Mouse (Mus musculus) forebrain, embryonic 16.5 days (tissue): ENCODE measurements around the gene Itk. TPM values are rescaled to one million over a fixed set of nuclear protein-coding genes. Genes with fewer than 3 reads are reported as not detected.

Source experiments
- ATAC-seq: fragments of 200-750 bp; cut with Nextera tagmentation; 2 replicates; pipeline ENCODE4 v1.8.0; 2017; ENCODE audit warnings: mild to moderate bottlenecking, moderate library complexity
- H3K27ac ChIP-seq: fragments of 300-500 bp; sonication (generic); 2 replicates; pipeline ENCODE4 v1.5.1; 2014; ENCODE audit warnings: low read length, control low read depth
- H3K27me3 ChIP-seq: fragments of 300-500 bp; sonication (generic); replicated peaks from 2 replicates; pipeline ENCODE4 v1.6.1; 2014; ENCODE audit warnings: low read length; ENCODE audit not compliant: control insufficient read depth, insufficient read depth
- H3K36me3 ChIP-seq: fragments of 300-500 bp; sonication (generic); 2 replicates; pipeline ENCODE4 v1.6.1; 2014; ENCODE audit not compliant: control insufficient read depth, insufficient read depth
- H3K4me1 ChIP-seq: fragments of 300-500 bp; sonication (generic); replicated peaks from 2 replicates; pipeline ENCODE4 v1.6.1; 2014; ENCODE audit warnings: low read length; ENCODE audit not compliant: control insufficient read depth, insufficient read depth
- H3K4me2 ChIP-seq: fragments of 300-500 bp; sonication (generic); 2 replicates; pipeline ENCODE4 v1.6.1; 2014; ENCODE audit warnings: mild to moderate bottlenecking, low read length, control low read depth
- H3K4me3 ChIP-seq: fragments of 300-500 bp; sonication (generic); replicated peaks from 2 replicates; pipeline ENCODE4 v1.5.1; 2014; ENCODE audit warnings: mild to moderate bottlenecking, low read length, control low read depth
- H3K9ac ChIP-seq: fragments of 300-500 bp; sonication (generic); replicated peaks from 2 replicates; pipeline ENCODE4 v1.6.1; 2014; ENCODE audit warnings: low read depth, low read length, control low read depth
- H3K9me3 ChIP-seq: fragments of 300-500 bp; sonication (generic); 2 replicates; pipeline ENCODE4 v1.6.1; 2016; ENCODE audit warnings: low read length; ENCODE audit not compliant: control insufficient read depth
- WGBS: fragments of 180-500 bp; shearing (Covaris S2); extraction: QIAGEN DNeasy Blood & Tissue Kit; methylation state at CpG from one replicate; pipeline ENCODE4 v1.1.7; 2014; 5-methylcytosine and 5-hydroxymethylcytosine counted together
- polyA plus RNA-seq: library from polyadenylated mRNA; unstranded; fragments of >200 nt; fragmentation: Nextera tagmentation; extraction: Ambion mirVana; gene quantifications from 2 replicates; pipeline ENCODE4 v1.2.1, GENCODE M21; 2015

The Itk gene
- polyA plus RNA-seq, 1 experiment from 2014 or later = not detected

DNA sequence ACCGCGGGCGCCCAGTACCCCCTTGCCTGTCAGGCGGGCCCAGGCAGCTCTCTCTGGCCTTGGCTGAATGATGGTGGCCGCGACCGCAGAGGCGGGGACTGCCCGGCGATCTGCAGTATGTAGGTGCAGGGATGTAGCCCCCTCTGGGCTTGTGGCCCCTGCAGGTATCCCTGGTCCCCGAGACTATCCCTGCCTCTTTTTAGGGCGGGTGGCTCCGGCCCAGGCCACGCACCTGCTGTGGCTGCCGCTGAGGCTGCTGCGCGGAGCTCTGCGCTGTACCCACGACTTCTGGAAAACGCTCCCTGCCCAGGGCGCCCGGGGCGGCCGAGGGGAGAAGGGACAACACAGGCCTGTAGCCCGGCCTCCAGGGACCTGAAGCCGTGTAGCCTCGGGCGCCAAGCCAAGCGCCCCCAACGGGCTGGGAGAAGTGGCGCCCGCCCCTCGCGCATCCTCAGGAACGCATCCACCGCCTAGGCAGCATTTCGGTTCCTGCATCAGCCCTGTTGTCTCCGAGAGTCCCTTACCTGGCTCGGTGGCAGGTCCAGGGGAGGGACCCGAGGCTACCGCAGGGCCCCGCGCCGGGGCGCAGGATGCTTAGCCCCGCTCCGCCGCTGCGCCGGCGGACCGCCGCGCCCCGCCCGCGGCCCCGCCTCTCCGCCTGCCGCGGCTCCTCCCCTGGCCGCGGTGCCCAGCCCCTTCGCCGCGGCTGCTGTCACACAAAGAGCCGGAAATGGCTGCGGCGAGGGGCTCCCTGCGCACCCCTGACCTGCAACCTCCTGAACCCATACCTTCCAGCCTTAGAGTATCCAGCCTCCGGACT is 77.4 kb downstream of the Itk start:
- ATAC-seq = peak; percentile 89
- H3K9me3 ChIP-seq = no peaks in the 10 kb centered on the region
- H3K36me3 ChIP-seq = no peaks in the 10 kb centered on the region
- H3K27me3 ChIP-seq = no peaks in the 10 kb centered on the region
- peak overlapping the region; percentile 95 for H3K4me3 ChIP-seq
- H3K4me2 ChIP-seq = peak overlapping the region; percentile 93
- peaks cover 32% of the 10 kb centered on the region for H3K4me1 ChIP-seq
- peak overlapping the region; percentile 90 for H3K27ac ChIP-seq
- H3K9ac ChIP-seq = peak overlapping the region; percentile 96
- WGBS = under 1% methylated on average over 67 of the region's 71 CpGs

DNA sequence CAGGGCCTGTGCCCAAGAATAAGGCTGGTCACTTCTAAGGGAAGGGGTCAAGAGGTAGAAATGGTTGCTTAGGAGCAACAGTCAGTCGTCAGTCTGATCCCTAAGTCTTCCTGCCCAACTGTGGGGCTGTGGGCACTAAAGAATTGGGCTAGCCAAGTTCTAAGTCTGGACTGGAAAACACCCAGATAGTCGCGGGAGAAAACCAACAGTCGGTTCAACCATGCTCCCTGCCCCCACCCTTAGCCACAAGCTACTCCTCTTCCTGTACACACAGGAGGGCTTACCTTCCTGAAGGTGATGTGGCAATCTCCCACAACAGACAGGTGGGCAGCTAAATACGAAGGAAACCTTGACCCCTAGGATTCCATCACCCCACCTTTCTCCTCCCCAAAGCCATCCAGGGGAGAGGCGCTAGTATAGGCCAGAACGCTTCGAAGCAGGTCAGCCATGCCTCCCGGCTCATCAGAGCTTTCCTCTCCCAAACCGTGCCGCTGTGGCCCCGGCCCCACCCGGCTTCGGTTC is 78.1 kb downstream of the Itk start:
- Histone ChIP-seq H3K9ac (peak overlapping the region; percentile 96), H3K4me1 (peaks cover 32% of the 10 kb centered on the region), H3K27me3 (no peaks in the 10 kb centered on the region), H3K36me3 (no peaks in the 10 kb centered on the region), H3K9me3 (no peaks in the 10 kb centered on the region), H3K27ac (peak overlapping the region; percentile 90), H3K4me2 (peak overlapping the region; percentile 93), H3K4me3 (peak overlapping the region; percentile 95)
- WGBS = 2% methylated on average over 14 of the region's 14 CpGs
- 0 out of 2 replicates have a peak, but pooled peaks have one; percentile 0 for ATAC-seq

DNA sequence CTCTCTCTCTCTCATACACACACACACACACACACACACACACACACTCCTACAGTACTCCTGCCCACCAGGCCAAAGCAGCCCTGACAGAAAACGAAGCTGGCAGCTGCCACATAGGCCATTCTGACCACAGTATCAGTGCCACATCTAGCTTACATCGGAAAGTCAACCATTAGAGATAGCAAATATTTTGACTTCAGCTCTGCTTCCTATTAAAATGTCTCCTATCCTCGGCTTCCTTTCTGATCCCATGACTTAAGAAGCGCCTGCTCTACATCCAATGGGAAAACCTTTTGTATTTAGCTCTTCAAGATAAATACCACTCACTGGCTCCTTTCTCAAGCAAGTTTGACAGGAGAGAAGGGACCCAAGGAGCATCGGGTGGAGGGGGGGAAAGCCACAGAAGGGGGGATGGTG is 78.7 kb downstream of the Itk start:
- peak overlapping the region; percentile 90 for H3K27ac ChIP-seq
- peaks cover 32% of the 10 kb centered on the region for H3K4me1 ChIP-seq
- ATAC-seq = peak; percentile 15
- H3K9me3 ChIP-seq = no peaks in the 10 kb centered on the region
- H3K36me3 ChIP-seq = no peaks in the 10 kb centered on the region
- H3K4me3 ChIP-seq = peak overlapping the region; percentile 95
- H3K27me3 ChIP-seq = no peaks in the 10 kb centered on the region
- peak overlapping the region; percentile 93 for H3K4me2 ChIP-seq
- H3K9ac ChIP-seq = peak overlapping the region; percentile 96
- 32% methylated on average over 5 of the region's 5 CpGs for WGBS

DNA sequence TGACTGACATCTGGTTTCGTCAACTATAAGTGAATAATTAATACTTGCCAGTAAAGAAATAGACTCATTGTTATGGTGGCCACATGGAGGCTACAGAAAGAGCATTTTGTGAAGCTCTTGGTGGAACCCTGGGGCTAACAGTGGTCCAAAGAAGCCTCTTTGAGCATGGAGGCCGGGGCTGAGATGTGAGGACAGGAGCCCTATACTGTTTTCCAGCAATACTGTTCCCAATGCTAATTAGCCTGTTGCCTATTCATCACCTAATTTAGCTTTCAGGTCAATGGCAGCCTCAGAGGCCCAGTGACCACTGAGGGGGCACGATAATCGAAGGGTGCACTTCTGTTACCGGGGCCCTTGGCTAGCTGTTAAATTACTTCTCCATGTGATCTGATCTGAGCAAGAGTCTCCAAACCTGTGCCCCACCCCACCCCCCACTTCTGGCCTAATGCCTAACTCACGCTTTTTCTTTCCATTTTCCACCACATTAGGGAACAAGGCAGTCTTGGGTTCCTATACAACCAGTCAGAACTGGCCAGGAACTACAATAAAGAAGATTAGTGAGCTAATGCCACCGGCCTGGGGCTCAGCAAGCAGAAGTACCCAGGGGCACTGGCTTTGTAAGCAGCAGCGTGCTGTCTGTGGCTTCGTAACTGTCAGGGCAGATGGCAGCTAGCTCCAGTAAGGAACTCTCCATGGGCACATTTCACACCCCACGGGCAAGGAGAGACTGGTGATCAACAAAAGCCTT is 79.3 kb downstream of the Itk start:
- WGBS = 8% methylated on average over 10 of the region's 10 CpGs
- ATAC-seq = peak; percentile 12

DNA sequence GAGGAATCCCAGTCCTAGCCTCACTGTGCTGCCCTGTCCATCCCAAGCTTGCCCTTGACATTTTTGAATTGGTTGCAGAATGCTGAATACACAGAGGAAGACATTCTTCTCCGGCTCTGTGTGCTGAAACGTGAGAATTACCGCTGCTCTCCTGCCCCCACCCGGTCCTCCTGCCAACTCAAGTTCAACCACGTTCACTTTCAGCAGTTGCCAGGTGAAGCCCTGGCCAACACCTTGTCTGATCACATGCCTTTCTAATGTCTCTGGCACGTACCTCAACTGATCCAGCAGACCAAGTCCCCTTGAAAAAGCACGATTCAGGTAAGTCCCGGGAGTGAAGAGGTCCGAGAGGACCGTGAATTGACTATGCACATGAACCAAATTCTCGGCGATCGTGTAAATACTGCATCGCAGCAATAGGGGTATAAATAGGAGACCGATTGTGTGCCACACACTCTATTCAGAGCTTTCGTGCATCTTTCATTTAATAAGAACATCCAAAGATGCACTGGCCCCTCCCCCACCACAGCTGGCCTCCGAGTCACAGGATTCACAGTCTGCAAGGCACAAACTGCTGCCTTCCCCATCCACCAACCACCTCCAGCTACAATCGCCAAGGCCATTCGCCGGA is 80.1 kb downstream of the Itk start:
- H3K9me3 ChIP-seq = no peaks in the 10 kb centered on the region
- H3K36me3 ChIP-seq = no peaks in the 10 kb centered on the region
- peak overlapping the region; percentile 56 for H3K27ac ChIP-seq
- H3K27me3 ChIP-seq = no peaks in the 10 kb centered on the region
- no peak for ATAC-seq
- peaks cover 32% of the 10 kb centered on the region for H3K4me1 ChIP-seq
- peak overlapping the region; percentile 36; the same call in 1 of the 2 replicates for H3K9ac ChIP-seq
- H3K4me2 ChIP-seq = peak overlapping the region; percentile 93
- 43% methylated on average over 20 of the region's 20 CpGs for whole genome bisulfite sequencing
- peak overlapping the region; percentile 95 for H3K4me3 ChIP-seq

More for the DNA sequence above, 79.3 kb downstream of the Itk start:
- peak overlapping the region; percentile 56 for H3K27ac ChIP-seq
- H3K27me3 ChIP-seq = no peaks in the 10 kb centered on the region
- peak overlapping the region; percentile 36 for H3K9ac ChIP-seq
- H3K4me2 ChIP-seq = peak overlapping the region; percentile 93
- peak overlapping the region; percentile 95 for H3K4me3 ChIP-seq
- no peaks in the 10 kb centered on the region for H3K36me3 ChIP-seq
- H3K4me1 ChIP-seq = peaks cover 32% of the 10 kb centered on the region
- no peaks in the 10 kb centered on the region for H3K9me3 ChIP-seq

DNA sequence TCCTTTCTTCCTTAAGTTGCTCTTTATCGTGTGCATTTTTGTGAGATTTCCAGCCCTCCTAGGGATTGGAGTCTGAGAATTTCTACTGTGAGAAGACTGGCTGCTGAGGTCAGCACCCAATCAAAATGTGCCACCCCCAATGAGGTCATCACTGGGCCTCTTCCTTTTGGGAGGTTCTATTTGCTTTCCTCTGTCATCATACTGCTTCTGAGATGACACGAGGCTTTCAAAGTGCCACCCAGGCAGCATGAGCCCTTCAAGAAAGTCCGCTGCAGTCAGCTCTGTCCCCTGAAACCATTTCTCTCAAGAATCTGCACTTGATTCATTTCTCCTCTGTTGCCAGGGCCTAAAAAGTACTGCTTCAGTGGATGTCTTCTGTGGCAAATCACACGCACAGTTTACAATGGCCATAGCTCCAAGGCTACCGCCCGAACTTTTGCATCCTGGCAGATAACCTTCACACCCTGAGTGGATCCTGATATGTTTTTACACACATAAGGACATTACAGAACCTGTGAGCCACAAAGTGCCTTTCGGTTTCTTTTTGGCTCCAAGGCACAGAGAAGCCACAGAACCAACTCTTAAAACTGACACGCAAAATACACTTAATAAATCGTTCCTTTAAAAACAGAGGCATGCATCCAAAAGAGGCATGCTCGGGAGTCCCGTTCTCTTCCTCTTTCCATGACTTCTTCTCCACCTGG is 80.9 kb downstream of the Itk start:
- Histone ChIP-seq H3K4me1 (peaks cover 32% of the 10 kb centered on the region), H3K4me2 (peak overlapping the region; percentile 93; the same call in 1 of the 2 replicates), H3K27me3 (no peaks in the 10 kb centered on the region), H3K27ac (no peak overlapping the region), H3K9me3 (no peaks in the 10 kb centered on the region), H3K4me3 (no peak overlapping the region), H3K36me3 (no peaks in the 10 kb centered on the region), H3K9ac (no peak overlapping the region)
- 87% methylated on average over 11 of the region's 11 CpGs for WGBS
- ATAC-seq = no peak

DNA sequence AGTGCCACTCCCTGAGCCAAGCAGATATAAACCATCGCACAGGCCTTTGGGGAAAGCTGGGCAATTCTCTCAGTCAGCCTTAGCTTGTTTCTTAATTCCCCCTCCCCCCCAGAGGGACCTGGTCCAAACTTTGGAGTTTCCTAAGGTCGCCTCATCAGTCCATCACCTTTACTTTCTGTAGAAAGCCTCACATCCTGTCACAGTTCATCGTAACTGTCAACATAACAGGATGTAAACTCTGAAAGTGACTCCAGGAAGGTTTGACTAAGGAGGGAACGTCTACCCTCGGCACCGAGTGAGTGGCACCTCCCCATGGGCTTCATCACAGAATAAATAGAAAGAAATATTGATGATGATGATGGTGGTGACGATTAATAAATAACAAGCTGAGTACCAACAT is 81.5 kb downstream of the Itk start:
- Histone ChIP-seq H3K9ac (no peak overlapping the region), H3K27me3 (no peaks in the 10 kb centered on the region), H3K36me3 (no peaks in the 10 kb centered on the region), H3K4me2 (no peak overlapping the region), H3K4me3 (no peak overlapping the region), H3K27ac (no peak overlapping the region), H3K4me1 (peaks cover 29% of the 10 kb centered on the region), H3K9me3 (no peaks in the 10 kb centered on the region)
- WGBS = 94% methylated on average over 7 of the region's 7 CpGs
- ATAC-seq = no peak

DNA sequence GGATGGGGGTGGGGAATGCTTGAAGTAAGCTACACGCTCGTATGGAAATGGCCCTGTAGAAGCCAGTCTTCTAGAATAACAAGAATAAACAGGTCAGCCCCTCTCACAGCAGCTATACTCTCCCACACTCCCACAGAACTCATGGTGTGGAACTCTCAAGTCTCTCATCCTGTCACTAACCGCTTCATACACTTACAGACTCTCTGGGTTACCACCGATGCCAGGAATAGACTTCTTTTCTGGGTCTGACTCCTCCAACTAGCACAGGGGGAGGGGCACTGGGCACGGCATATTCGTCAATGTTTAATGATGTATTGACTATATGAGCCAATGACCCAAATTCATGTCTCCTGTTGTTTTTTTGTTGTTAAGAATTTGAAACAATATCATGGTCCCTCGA is 82.5 kb downstream of the Itk start:
- H3K4me3 ChIP-seq = no peak overlapping the region
- no peak overlapping the region for H3K9ac ChIP-seq
- peaks cover 27% of the 10 kb centered on the region for H3K4me1 ChIP-seq
- H3K27me3 ChIP-seq = no peaks in the 10 kb centered on the region
- no peak overlapping the region for H3K4me2 ChIP-seq
- 92% methylated on average over 7 of the region's 7 CpGs for WGBS
- H3K9me3 ChIP-seq = no peaks in the 10 kb centered on the region
- no peak overlapping the region for H3K27ac ChIP-seq
- H3K36me3 ChIP-seq = no peaks in the 10 kb centered on the region
- ATAC-seq = no peak
